Mouse (Mus musculus) testis, postnatal 10 days (tissue): ENCODE results near the gene Prdm16.
A peak's percentile ranks its signal among the peaks of the same experiment; 100 is the strongest.

Source experiments
- DNase-seq: peaks from one replicate; pipeline ENCODE4 v3.0.0; 2021; ENCODE audit warnings: low spot score

The Prdm16 gene

GRCm38 (mm10) chr4:154639591-154640442 lies 3.1 kb upstream of the Prdm16 start:
- no peak for DNase-seq

GRCm38 (mm10) chr4:154639126-154639525 lies 2.5 kb upstream of the Prdm16 start:
- no peak for DNase-seq

GRCm38 (mm10) chr4:154638320-154638886 lies 1.7 kb upstream of the Prdm16 start:
- DNase-seq, result no peak

- no peak for DNase-seq
These were observed 1.0 kb upstream of the Prdm16 start for GRCm38 (mm10) chr4:154637468-154638319.

- no peak for DNase-seq
These were observed 630 bp downstream of the Prdm16 start for GRCm38 (mm10) chr4:154636053-154636433.

- peak; percentile 58 for DNase-seq
These were observed 1.2 kb downstream of the Prdm16 start for GRCm38 (mm10) chr4:154635241-154636052.

- DNase-seq, result peak; percentile 48
These were observed 2.0 kb downstream of the Prdm16 start for GRCm38 (mm10) chr4:154634470-154635240.

- DNase-seq, result no peak
These were observed 2.7 kb downstream of the Prdm16 start for GRCm38 (mm10) chr4:154634001-154634400.

GRCm38 (mm10) chr4:154632800-154633764 lies 3.6 kb downstream of the Prdm16 start:
- no peak for DNase-seq

GRCm38 (mm10) chr4:154630763-154631162 lies 5.9 kb downstream of the Prdm16 start:
- no peak for DNase-seq

GRCm38 (mm10) chr4:154627419-154628142 lies 9.1 kb downstream of the Prdm16 start:
- no peak for DNase-seq

GRCm38 (mm10) chr4:154626282-154626681 lies 10.4 kb downstream of the Prdm16 start:
- DNase-seq, result no peak

- no peak for DNase-seq
These were observed 11.0 kb downstream of the Prdm16 start for GRCm38 (mm10) chr4:154625710-154626109.

- no peak for DNase-seq
These were observed 13.4 kb downstream of the Prdm16 start for GRCm38 (mm10) chr4:154623241-154623640.

GRCm38 (mm10) chr4:154622521-154622920 lies 14.2 kb downstream of the Prdm16 start:
- no peak for DNase-seq

- no peak for DNase-seq
These were observed 25.5 kb downstream of the Prdm16 start for GRCm38 (mm10) chr4:154611167-154611566.

GRCm38 (mm10) chr4:154607724-154608123 lies 28.9 kb downstream of the Prdm16 start:
- no peak for DNase-seq

- no peak for DNase-seq
These were observed 32.2 kb downstream of the Prdm16 start for GRCm38 (mm10) chr4:154604442-154604830.
